Comparison of ENCODE assay signal across 8 mouse cellular contexts in the genomic region with DNA sequence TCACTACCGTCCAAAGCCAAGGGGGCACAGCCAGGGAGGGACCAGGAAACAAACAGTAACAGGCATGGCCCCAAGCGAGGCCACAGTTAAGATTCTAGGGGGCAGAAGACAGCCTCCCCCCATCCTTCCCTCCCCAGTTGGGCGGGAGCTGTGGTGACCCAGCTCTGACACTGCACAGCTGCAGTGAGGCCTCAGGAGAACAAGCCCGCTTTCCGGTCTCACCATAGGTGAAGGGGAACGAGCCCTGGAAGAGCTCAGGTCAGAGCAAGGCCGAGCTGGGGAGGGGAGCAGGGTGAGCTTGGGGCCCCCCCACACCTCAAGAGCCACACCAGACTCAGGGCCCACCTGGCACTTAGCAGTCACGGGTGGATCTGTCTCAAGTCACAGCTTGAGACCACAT. TPM values are rescaled to one million over a fixed set of nuclear protein-coding genes. Genes with fewer than 3 reads are reported as not detected.
DNase-seq lines count a peak whose midpoint lies in the region; ATAC-seq and TF ChIP-seq lines count a peak whose summit lies in the region.
"Had no signal": no experiment of that assay in that cellular context is flagged by ENCODE, and none has a peak within 500 bp of the region (broad histone marks: within the 10 kb centered on the region; RNA-seq: fewer than 3 reads in every experiment).

No protein-coding gene starts in this region.

- no peaks in the 10 kb centered on the region for H3K27me3 ChIP-seq in intestine, embryonic 14.5 days (replicated peaks; ENCODE audit: control insufficient read depth, insufficient read depth, low read length)
- H3K27me3 ChIP-seq in intestine, postnatal 0 days (replicated peaks; ENCODE audit: control insufficient read depth, insufficient read depth, low read length) = no peaks in the 10 kb centered on the region
- H3K27me3 ChIP-seq in hindbrain, embryonic 13.5 days = no peaks in the 10 kb centered on the region; the same call in 1 of the 2 replicates
- no peaks in the 10 kb centered on the region for H3K27me3 ChIP-seq in neural tube, embryonic 15.5 days (replicated peaks)
- H3K27me3 ChIP-seq: Patski had no signal

- no peak for ATAC-seq in intestine, embryonic 14.5 days (replicated peaks; ENCODE audit: low FRiP score, low TSS enrichment, low read depth)
- no peak for ATAC-seq in intestine, postnatal 0 days
- ATAC-seq in hindbrain, embryonic 13.5 days (ENCODE audit: low FRiP score) = no peak
- no peak for ATAC-seq in neural tube, embryonic 15.5 days (ENCODE audit: low FRiP score)
- ATAC-seq: Patski had no signal

- H3K4me1 ChIP-seq in intestine, embryonic 14.5 days (replicated peaks; ENCODE audit: control insufficient read depth, insufficient read depth, low read length) = peaks cover 47% of the 10 kb centered on the region
- no peaks in the 10 kb centered on the region for H3K4me1 ChIP-seq in intestine, postnatal 0 days (replicated peaks; ENCODE audit: control insufficient read depth, insufficient read depth, low read length)
- H3K4me1 ChIP-seq in cortical plate, adult 2 months (ENCODE audit: control insufficient read depth, insufficient read depth, low read length) = peaks cover 20% of the 10 kb centered on the region
- H3K4me1 ChIP-seq in hindbrain, embryonic 13.5 days (replicated peaks) = peaks cover 79% of the 10 kb centered on the region
- peaks cover 72% of the 10 kb centered on the region for H3K4me1 ChIP-seq in neural tube, embryonic 15.5 days

- H3K9me3 ChIP-seq in intestine, embryonic 14.5 days (ENCODE audit: control insufficient read depth, low read length) = no peaks in the 10 kb centered on the region
- no peaks in the 10 kb centered on the region for H3K9me3 ChIP-seq in intestine, postnatal 0 days (ENCODE audit: control insufficient read depth)
- H3K9me3 ChIP-seq in hindbrain, embryonic 13.5 days = no peaks in the 10 kb centered on the region
- H3K9me3 ChIP-seq in neural tube, embryonic 15.5 days (replicated peaks) = no peaks in the 10 kb centered on the region

- peaks cover 43% of the 10 kb centered on the region for H3K36me3 ChIP-seq in intestine, embryonic 14.5 days (ENCODE audit: control insufficient read depth, insufficient read depth, low read length)
- peaks cover 31% of the 10 kb centered on the region; the same call in 1 of the 2 replicates for H3K36me3 ChIP-seq in intestine, postnatal 0 days (ENCODE audit: control insufficient read depth, insufficient read depth)
- H3K36me3 ChIP-seq in hindbrain, embryonic 13.5 days = peaks cover 27% of the 10 kb centered on the region
- H3K36me3 ChIP-seq in neural tube, embryonic 15.5 days = no peaks in the 10 kb centered on the region; the same call in 1 of the 2 replicates

- TF ChIP-seq POLR2A in cortical plate, adult 2 months (IDR thresholded peaks at IDR 0.05; ENCODE audit: extremely low read depth, insufficient read depth, low read length) = no peak

- no peak for DNase-seq in intestine, embryonic 14.5 days (ENCODE audit: low spot score)
- no peak for DNase-seq in frontal cortex, adult 2 months (ENCODE audit: extremely low spot score in 1 of 2, low spot score in 1 of 2)
- no peak for DNase-seq in urinary bladder, postnatal 4 days (ENCODE audit: low spot score in 2 of 2)

- no peak overlapping the region for H3K4me2 ChIP-seq in intestine, embryonic 14.5 days (ENCODE audit: low read length)
- H3K4me2 ChIP-seq in intestine, postnatal 0 days (replicated peaks; ENCODE audit: low read depth) = no peak overlapping the region
- H3K4me2 ChIP-seq in hindbrain, embryonic 13.5 days = peak overlapping the region; percentile 13; the same call in 1 of the 2 replicates
- H3K4me2 ChIP-seq in neural tube, embryonic 15.5 days = peak overlapping the region; percentile 61

- WGBS in intestine, embryonic 14.5 days = 32% methylated on average over 8 of the region's 8 CpGs
- WGBS in intestine, postnatal 0 days = 57% methylated on average over 8 of the region's 8 CpGs
- 44% methylated on average over 8 of the region's 8 CpGs for WGBS in hindbrain, embryonic 13.5 days
- 36% methylated on average over 8 of the region's 8 CpGs for WGBS in neural tube, embryonic 15.5 days

- TF ChIP-seq CTCF in intestine, postnatal 0 days (IDR thresholded peaks at IDR 0.05; ENCODE audit: low read depth) = no peak
- no peak for TF ChIP-seq CTCF in cortical plate, adult 2 months (IDR thresholded peaks at IDR 0.05; ENCODE audit: extremely low read depth, insufficient read depth, low read length)

- peak overlapping the region; percentile 74; the same call in 1 of the 2 replicates for H3K27ac ChIP-seq in intestine, embryonic 14.5 days (ENCODE audit: low read depth)
- no peak overlapping the region for H3K27ac ChIP-seq in intestine, postnatal 0 days (ENCODE audit: low read depth, low read length)
- H3K27ac ChIP-seq in cortical plate, adult 2 months (ENCODE audit: insufficient read depth, low read length) = no peak overlapping the region
- peak overlapping the region; percentile 81; the same call in 1 of the 2 replicates for H3K27ac ChIP-seq in hindbrain, embryonic 13.5 days
- peak overlapping the region; percentile 70; the same call in 1 of the 2 replicates for H3K27ac ChIP-seq in neural tube, embryonic 15.5 days (replicated peaks)

- no peak overlapping the region for H3K4me3 ChIP-seq in intestine, embryonic 14.5 days (ENCODE audit: low read depth, low read length)
- no peak overlapping the region for H3K4me3 ChIP-seq in intestine, postnatal 0 days (ENCODE audit: low read depth, low read length)
- H3K4me3 ChIP-seq in cortical plate, adult 2 months (ENCODE audit: insufficient read depth, low read length) = peak overlapping the region; percentile 48; the same call in 1 of the 2 replicates
- H3K4me3 ChIP-seq in hindbrain, embryonic 13.5 days = no peak overlapping the region
- no peak overlapping the region for H3K4me3 ChIP-seq in neural tube, embryonic 15.5 days (replicated peaks)

- H3K9ac ChIP-seq in intestine, embryonic 14.5 days (ENCODE audit: low read length) = no peak overlapping the region
- H3K9ac ChIP-seq in intestine, postnatal 0 days (ENCODE audit: low read depth, low read length) = no peak overlapping the region
- no peak overlapping the region for H3K9ac ChIP-seq in hindbrain, embryonic 13.5 days
- H3K9ac ChIP-seq in neural tube, embryonic 15.5 days (replicated peaks) = no peak overlapping the region

RNA-seq across cellular contexts. Expression of gene Rflna, which starts 52.9 kb away (rescaled TPM):
- 3.0 and 4.7 TPM in 2 replicates for polyA plus RNA-seq in intestine, embryonic 14.5 days (2014; fragmentation: Nextera tagmentation; extraction: Ambion mirVana)
- polyA plus RNA-seq in intestine, postnatal 0 days (2015; fragmentation: Nextera tagmentation; extraction: Ambion mirVana) = 1.5 and 1.7 TPM in 2 replicates
- polyA plus RNA-seq in cortical plate, adult 2 months (2012; rRNA removed) = 0.70 and 0.71 TPM in 2 replicates
- 5.9 and 8.3 TPM in 2 replicates for polyA plus RNA-seq in hindbrain, embryonic 13.5 days (2015; fragmentation: Nextera tagmentation; extraction: Ambion mirVana)
- 6.7 and 7.7 TPM in 2 replicates for polyA plus RNA-seq in neural tube, embryonic 15.5 days (2015; fragmentation: Nextera tagmentation; extraction: Ambion mirVana)
- 3.7 and 3.8 TPM in 2 replicates for polyA plus RNA-seq in frontal cortex, adult 2 months (2012; rRNA removed)

Comparison
In these comparisons a context has a peak if more than half of its experiments do, and no peak if none do; other contexts are left out.
1. H3K27ac ChIP-seq: peak in intestine, embryonic 14.5 days (single experiment), hindbrain, embryonic 13.5 days (single experiment) and neural tube, embryonic 15.5 days (single experiment); none in intestine, postnatal 0 days (single experiment) and cortical plate, adult 2 months (single experiment).
2. H3K4me2 ChIP-seq: peak in hindbrain, embryonic 13.5 days (single experiment) and neural tube, embryonic 15.5 days (single experiment); none in intestine, embryonic 14.5 days (single experiment) and intestine, postnatal 0 days (single experiment).